Mouse (Mus musculus) erythroblast, embryonic 14.5 days (primary cell): ENCODE data around the gene Iqgap1. TPM values are rescaled to one million over a fixed set of nuclear protein-coding genes. Genes with fewer than 3 reads are reported as not detected.

ENCODE experiments used
- H3K27me3 ChIP-seq: 2 replicates; pipeline ENCODE4 v1.6.1; 2012; ENCODE audit warnings: inconsistent platforms; ENCODE audit not compliant: control insufficient read depth
- H3K36me3 ChIP-seq: 2 replicates; pipeline ENCODE4 v1.6.1; 2012; ENCODE audit warnings: mild to moderate bottlenecking, inconsistent platforms; ENCODE audit not compliant: control insufficient read depth
- H3K4me1 ChIP-seq: 2 replicates; pipeline ENCODE4 v1.6.1; 2012; ENCODE audit warnings: inconsistent platforms; ENCODE audit not compliant: control insufficient read depth
- H3K4me3 ChIP-seq: replicated peaks from 2 replicates; pipeline ENCODE3; 2012; ENCODE audit warnings: moderate library complexity, mild to moderate bottlenecking, inconsistent platforms
- H3K9me3 ChIP-seq: 2 replicates; pipeline ENCODE4 v1.6.1; 2012; ENCODE audit warnings: low read length, inconsistent platforms, mixed read lengths; ENCODE audit not compliant: control insufficient read depth
- GATA1 ChIP-seq: IDR thresholded peaks from 2 replicates; pipeline ENCODE4 v1.6.1; 2012; ENCODE audit warnings: low read length, inconsistent platforms, mixed read lengths
- TAL1 ChIP-seq: IDR thresholded peaks from 3 replicates; pipeline ENCODE4 v1.6.1; 2012; ENCODE audit warnings: low read length, inconsistent platforms, mixed read lengths
- polyA plus RNA-seq: library from polyadenylated mRNA; stranded (reverse); fragments of >175 nt; gene quantifications from 2 replicates; pipeline ENCODE4 v1.2.3, GENCODE M21; 2012

Gene Iqgap1
- polyA plus RNA-seq, 1 experiment = 0.11 TPM

DNA sequence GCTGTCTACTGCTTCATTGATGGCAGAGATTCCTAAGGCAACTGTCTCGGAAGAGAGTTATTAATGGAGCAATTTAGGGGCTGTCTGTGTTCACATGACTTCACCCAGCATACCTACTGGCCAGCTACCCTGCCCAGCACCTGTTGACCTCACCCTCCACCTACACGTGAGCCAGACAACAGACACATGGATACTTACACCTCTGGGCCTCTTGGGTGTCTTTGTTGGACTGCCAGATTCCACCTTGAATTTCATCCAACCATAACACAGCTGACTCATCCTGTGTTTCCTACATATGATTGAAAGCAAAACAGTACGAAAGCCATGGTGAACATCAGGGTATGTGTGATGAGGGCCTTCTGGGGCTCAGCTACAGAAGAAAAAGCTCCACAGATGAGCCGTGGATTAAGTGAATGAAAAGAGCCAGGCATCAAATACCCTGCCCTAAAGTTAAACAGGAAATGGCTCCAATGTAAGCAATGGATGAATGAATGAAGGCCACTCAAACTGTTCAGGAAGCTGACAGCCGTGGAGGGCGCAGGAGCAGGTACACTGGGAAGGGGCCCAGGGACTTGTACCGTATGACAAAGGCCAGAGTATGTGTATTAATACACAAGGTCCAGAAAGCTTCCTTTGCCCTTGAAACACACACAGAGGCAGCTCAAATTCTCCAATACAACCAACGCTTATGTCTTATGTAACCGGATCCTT is 81.7 kb downstream of the Iqgap1 start:
- Histone ChIP-seq H3K27me3 (no peaks in the 10 kb centered on the region), H3K9me3 (no peaks in the 10 kb centered on the region), H3K4me1 (no peaks in the 10 kb centered on the region), H3K4me3 (no peak overlapping the region), H3K36me3 (peaks cover 16% of the 10 kb centered on the region)
- TF ChIP-seq TAL1 (no peak), GATA1 (no peak)

DNA sequence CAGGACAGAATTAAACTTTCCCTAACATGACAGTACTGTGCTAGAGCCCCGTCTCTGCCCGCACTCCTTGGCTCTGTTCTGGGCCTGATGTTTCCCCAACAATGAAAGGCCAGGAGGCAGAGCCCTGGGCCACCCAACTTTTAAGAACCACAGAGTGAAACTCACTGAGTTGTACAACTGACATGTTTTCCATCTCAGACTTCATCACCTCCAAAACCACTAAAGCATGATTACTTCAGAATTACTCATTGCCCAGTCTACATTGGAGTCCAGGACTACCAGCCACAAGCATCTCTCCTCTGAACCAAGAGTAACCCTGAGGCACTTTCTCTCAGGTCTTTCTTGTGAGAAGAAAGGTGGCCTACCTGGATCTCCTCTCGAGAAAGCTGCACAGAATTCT is 83.1 kb downstream of the Iqgap1 start:
- Histone ChIP-seq H3K36me3 (peaks cover 18% of the 10 kb centered on the region), H3K9me3 (no peaks in the 10 kb centered on the region), H3K4me3 (no peak overlapping the region), H3K27me3 (no peaks in the 10 kb centered on the region), H3K4me1 (no peaks in the 10 kb centered on the region)
- TF ChIP-seq TAL1 = no peak
- no peak for TF ChIP-seq GATA1

DNA sequence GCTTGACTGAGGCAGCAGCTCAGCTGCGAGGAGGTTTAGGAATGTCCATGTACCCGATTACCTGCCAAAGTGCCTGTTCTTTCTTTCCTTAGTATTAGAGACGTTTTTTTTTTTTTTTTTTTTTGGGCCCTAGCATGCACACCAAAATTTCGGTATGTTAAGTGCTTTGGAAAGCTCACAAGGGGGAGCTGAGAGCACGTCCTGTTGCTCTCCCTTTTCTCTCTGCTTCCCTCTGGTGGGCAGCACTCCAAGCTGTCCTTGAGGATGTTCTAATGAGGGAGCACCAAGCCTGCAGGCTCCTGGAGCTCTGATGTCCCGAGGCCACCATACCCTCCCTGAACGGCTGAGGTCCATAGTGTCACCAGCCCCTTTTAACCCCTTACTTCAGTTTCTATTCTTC is 84.8 kb downstream of the Iqgap1 start:
- Histone ChIP-seq H3K27me3 (no peaks in the 10 kb centered on the region), H3K4me1 (peaks cover 1% of the 10 kb centered on the region), H3K4me3 (no peak overlapping the region), H3K36me3 (peaks cover 18% of the 10 kb centered on the region), H3K9me3 (no peaks in the 10 kb centered on the region)
- TF ChIP-seq GATA1 (no peak), TAL1 (no peak)

DNA sequence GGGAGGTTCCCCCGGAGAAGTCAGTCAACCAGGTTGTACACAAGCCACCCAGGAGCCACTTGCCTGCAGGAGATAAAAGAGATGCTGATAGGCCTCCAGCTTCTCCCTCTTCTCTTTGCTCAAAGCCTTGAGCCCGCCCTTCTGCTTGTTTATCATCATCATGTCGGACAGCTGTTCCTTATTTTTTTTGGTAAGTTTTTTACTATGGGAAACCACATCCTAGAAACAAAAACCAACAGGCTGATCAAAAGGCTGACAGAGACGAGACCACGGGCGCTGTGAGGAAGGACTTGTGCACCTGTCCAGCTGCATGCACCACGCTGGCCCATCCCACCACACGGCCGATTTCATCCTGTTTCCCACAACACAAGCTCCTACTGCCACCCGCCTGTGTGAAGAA is 89.6 kb downstream of the Iqgap1 start:
- no peak for TF ChIP-seq GATA1
- TF ChIP-seq TAL1 = no peak
- H3K4me1 ChIP-seq = peaks cover 4% of the 10 kb centered on the region
- H3K9me3 ChIP-seq = no peaks in the 10 kb centered on the region
- peaks cover 23% of the 10 kb centered on the region for H3K36me3 ChIP-seq
- no peaks in the 10 kb centered on the region for H3K27me3 ChIP-seq
- H3K4me3 ChIP-seq = no peak overlapping the region

DNA sequence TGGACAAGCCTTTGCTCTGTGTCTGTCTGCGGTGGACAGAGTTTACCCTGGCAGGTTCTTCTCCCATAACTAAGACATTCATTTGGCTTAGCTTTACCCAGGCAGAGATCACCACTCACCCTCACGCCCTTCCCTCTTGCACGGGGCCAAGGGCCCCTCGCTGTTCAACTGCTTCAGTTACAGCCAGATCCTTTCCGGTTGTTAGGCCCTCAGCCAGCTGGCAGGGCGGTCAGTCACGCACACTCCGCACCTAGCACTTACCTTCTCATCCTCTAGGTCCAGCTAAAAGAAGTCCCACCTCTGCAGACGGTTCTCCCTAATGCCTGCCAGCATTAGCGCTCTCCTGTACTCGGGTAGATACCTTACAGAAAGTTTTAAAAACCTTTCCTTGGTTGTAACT is 92.8 kb downstream of the Iqgap1 start:
- H3K4me1 ChIP-seq = peaks cover 15% of the 10 kb centered on the region
- H3K36me3 ChIP-seq = peaks cover 19% of the 10 kb centered on the region
- H3K27me3 ChIP-seq = no peaks in the 10 kb centered on the region
- no peaks in the 10 kb centered on the region for H3K9me3 ChIP-seq
- TF ChIP-seq GATA1 (no peak), TAL1 (no peak)
- no peak overlapping the region for H3K4me3 ChIP-seq

DNA sequence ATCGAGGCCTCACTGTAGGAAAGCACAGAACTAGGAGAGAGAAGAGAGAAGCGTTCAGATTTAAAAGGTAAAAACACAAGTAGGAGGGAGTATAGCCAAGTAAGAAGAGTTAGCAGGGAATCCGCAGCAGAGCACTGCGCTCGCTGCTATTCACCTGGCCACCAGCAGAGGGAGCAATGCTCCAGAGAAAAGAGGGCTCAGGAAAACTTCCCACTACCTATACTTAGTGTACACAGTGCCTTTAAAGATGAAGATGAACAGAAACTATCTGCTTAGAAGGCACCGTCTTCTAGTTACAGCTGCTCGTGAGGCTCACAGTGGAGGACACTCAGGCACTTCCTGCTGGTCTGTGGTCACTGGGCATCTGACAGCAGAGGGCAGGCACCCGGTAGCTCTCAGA is 96.1 kb downstream of the Iqgap1 start:
- TF ChIP-seq TAL1 (no peak), GATA1 (no peak)
- no peaks in the 10 kb centered on the region for H3K27me3 ChIP-seq
- peaks cover 11% of the 10 kb centered on the region for H3K4me1 ChIP-seq
- peaks cover 25% of the 10 kb centered on the region for H3K36me3 ChIP-seq
- no peak overlapping the region for H3K4me3 ChIP-seq
- no peaks in the 10 kb centered on the region for H3K9me3 ChIP-seq

DNA sequence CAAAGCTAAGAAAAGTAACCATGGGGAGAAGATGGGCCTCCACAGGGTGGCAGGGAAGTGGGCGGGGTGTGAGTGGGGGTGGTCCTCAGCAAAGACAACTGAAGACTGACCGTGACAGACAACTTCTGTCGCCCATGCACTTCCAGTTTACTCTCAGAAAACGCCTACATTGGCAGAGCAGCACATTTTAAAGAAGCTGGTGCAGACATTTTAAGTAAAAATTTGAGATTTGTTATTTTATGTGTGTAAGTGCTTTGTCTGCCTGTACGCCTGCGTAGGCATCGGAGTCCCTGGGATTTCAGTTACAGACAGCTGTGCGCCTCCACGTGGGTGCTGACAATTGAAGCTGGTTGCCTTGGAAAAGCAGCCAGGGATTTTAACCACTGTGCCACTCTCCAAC is 104.7 kb downstream of the Iqgap1 start:
- H3K9me3 ChIP-seq = no peaks in the 10 kb centered on the region
- TF ChIP-seq TAL1 (no peak), GATA1 (no peak)
- H3K27me3 ChIP-seq = no peaks in the 10 kb centered on the region
- H3K4me3 ChIP-seq = no peak overlapping the region
- peaks cover 16% of the 10 kb centered on the region for H3K36me3 ChIP-seq
- peaks cover 40% of the 10 kb centered on the region for H3K4me1 ChIP-seq

DNA sequence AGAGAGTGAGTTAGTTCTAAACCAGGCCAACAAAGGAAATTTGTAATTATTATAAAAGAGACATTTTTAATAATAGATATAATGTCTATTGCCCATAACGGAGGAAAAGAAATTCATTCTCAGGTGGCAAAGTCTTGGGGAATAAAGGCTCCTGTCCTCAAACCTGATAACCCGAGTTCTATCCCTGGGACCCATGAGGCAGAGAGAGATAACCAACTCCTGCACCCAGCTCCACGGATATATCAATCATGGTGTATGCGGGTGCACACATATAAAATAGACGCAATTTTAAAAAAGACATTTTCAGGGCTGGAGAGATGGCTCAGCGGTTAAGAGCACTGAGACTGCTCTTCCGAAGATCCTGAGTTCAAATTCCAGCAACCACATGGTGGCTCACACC is 106.2 kb downstream of the Iqgap1 start:
- no peak for TF ChIP-seq TAL1
- no peak for TF ChIP-seq GATA1
- Histone ChIP-seq H3K4me3 (no peak overlapping the region), H3K4me1 (peaks cover 51% of the 10 kb centered on the region), H3K36me3 (peaks cover 16% of the 10 kb centered on the region), H3K27me3 (no peaks in the 10 kb centered on the region), H3K9me3 (no peaks in the 10 kb centered on the region)

DNA sequence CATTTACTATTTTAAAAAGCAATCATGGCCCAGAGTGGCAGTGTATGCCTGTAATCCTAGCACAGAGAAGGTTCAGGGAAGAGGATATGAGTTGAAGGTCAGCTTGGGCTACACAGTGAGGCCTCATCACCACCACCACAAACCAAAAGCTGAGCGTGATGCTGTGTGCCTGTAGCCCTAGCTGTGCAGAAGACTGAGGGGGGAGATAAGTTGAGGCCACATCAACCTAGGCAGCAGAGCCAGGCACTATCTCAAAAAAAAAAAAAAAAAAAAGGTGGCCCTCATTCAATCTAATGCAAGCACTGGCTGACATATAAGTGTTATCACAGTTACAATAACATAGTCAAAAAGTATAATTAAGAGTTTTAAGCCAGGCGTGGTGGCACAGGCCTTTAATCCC is 106.7 kb downstream of the Iqgap1 start:
- Histone ChIP-seq H3K4me1 (peaks cover 51% of the 10 kb centered on the region), H3K9me3 (no peaks in the 10 kb centered on the region), H3K36me3 (peaks cover 16% of the 10 kb centered on the region), H3K4me3 (no peak overlapping the region), H3K27me3 (no peaks in the 10 kb centered on the region)
- TF ChIP-seq TAL1 (no peak), GATA1 (no peak)

GRCm38 (mm10) chr7:80718471-80718870 is 107.3 kb downstream of the Iqgap1 start:
- peaks cover 16% of the 10 kb centered on the region for H3K36me3 ChIP-seq
- H3K4me3 ChIP-seq = no peak overlapping the region
- H3K27me3 ChIP-seq = no peaks in the 10 kb centered on the region
- no peaks in the 10 kb centered on the region for H3K9me3 ChIP-seq
- peaks cover 51% of the 10 kb centered on the region for H3K4me1 ChIP-seq
- TF ChIP-seq GATA1 = no peak
